Mouse (Mus musculus) brown adipose tissue, adult 24 weeks (tissue): ENCODE data around the gene Batf3. TPM values are rescaled to one million over a fixed set of nuclear protein-coding genes. Genes with fewer than 3 reads are reported as not detected.
"Not testable (repeated sequence)": the region's sequence is repeated elsewhere in the genome, so short reads cannot be mapped to it uniquely, and the experiment has no call there.

ENCODE experiments used
- H3K27ac ChIP-seq: fragments of 200-500 bp; replicated peaks from 2 replicates; pipeline ENCODE4 v1.5.1; 2012; ENCODE audit warnings: low read depth, mild to moderate bottlenecking, low read length
- H3K4me1 ChIP-seq: fragments of 200-500 bp; 2 replicates; pipeline ENCODE4 v1.6.1; 2012; ENCODE audit warnings: low read length, mixed read lengths; ENCODE audit not compliant: control insufficient read depth, insufficient read depth, insufficient read length
- H3K4me3 ChIP-seq: fragments of 200-500 bp; 2 replicates; pipeline ENCODE4 v1.5.1; 2012; ENCODE audit warnings: low read depth, mild to moderate bottlenecking, low read length, moderate library complexity; ENCODE audit not compliant: insufficient read depth
- polyA plus RNA-seq: library from polyadenylated mRNA; stranded (reverse); fragments of >200 nt; gene quantifications from 2 replicates; pipeline ENCODE4 v1.2.4, GENCODE M21; 2012; ENCODE audit not compliant: missing spikeins, insufficient read depth, insufficient read length

Gene Batf3
- polyA plus RNA-seq, 1 experiment, result 1.3 TPM

DNA sequence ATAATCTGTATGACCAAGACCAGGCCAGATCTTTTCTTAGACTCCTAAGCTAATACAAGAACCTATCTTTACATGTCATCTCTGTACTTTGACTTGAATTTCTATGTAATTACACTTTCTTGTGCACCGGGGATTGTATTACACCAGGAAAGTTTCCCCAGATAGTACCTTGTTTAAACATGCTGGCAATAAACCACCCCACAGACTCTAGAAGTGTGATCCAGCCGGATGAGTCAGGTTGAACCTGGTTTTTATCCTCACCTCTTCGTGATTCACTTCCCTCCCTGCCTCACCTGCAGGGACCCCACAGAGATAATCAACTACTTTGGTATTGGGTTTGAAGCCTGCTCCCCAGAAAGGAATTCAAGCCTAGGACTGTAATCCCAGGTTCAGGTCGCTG lies 37.8 kb downstream of the Batf3 start:
- Histone ChIP-seq H3K4me1 (no peaks in the 10 kb centered on the region), H3K4me3 (no peak overlapping the region), H3K27ac (no peak overlapping the region)

DNA sequence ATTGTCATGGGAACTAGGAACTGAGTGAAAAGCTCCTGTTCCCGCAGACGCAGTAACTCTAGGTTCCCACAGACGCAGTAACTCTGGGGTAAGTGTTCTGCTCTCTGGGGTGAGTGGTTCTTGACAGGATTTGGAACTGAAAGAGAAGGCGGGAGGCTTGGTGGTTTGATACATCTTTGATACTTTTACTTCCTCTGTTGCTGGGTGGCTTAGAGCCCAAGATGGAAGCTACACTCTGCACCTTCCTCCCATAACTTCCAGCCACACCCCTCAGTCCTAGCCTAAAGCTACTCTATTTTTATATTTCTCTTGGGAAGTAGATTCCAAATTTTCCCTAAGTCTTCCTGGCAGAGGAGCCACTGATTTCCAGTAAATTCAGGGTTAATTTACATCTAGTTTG lies 40.8 kb downstream of the Batf3 start:
- no peaks in the 10 kb centered on the region for H3K4me1 ChIP-seq
- H3K27ac ChIP-seq, result no peak overlapping the region
- no peak overlapping the region for H3K4me3 ChIP-seq

DNA sequence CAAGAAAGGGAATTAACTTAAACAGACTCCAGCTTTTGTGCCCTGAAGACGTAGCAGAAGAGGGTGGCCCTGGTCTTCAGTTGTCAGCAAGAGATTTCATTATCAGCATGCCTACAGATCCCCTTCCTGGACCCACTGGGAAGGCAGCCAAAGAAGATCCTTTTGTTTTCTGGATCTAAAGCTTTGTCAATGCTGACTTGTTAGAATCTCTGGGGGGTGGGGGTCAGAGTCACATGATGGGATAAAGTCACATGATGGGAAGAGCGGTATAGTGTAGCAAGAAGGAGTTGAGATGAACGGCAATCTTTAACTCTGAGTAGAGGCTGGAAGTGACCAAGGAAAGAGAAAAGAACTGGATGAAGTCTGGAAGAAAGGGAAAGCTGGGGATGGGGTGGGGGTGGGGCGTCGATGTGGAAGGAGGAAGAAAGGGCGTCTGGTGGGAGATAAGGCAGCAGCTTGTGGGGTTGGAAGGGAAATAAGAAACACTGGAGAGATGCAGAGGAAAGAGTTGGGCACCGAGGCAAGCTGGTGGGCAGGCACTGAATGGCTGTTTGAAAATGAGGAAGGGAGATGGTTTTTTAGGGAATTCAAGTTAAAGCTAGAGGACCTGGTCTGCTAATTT lies 41.3 kb downstream of the Batf3 start:
- H3K4me1 ChIP-seq, result no peaks in the 10 kb centered on the region
- no peak overlapping the region for H3K27ac ChIP-seq
- no peak overlapping the region for H3K4me3 ChIP-seq

- Histone ChIP-seq H3K27ac (no peak overlapping the region), H3K4me3 (no peak overlapping the region), H3K4me1 (no peaks in the 10 kb centered on the region)
Measured at GRCm38 (mm10) chr1:191140983-191141382, 43.3 kb downstream of the Batf3 start.

- not testable (repeated sequence) for H3K4me1 ChIP-seq, H3K4me3 ChIP-seq, H3K27ac ChIP-seq
Measured at GRCm38 (mm10) chr1:191149489-191149888, 51.8 kb downstream of the Batf3 start.

DNA sequence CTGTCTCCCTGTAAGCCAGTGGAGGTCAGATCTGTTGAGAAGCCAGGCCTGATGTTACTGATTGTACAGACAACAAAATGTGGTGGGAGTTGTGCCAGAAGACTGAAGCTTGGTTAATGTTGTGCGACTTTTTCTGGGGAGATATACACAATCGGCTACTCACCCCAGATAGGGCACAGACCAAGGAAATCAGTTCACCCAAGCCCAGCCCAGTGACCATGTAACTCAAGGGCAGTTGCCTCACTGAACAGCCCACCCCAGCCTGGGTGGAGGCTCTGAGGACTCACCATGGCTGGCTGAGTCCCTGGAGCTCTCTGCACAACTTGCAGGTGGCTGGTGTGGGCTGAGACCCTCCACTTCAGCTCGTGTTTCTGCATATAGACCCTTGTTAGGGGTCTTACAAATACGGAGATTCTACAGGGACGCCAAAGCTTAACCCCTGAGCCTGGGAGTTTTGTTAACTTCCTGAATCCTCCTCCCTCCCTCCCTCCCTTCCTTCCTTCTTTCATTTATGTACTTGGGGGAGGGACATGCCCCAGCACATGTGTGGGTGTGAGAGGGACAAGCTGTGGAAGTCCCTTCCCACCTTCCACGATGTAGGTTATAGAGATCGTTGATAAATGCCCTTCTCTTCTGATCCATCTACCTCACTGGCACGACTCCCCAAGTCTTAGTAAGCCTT lies 53.4 kb downstream of the Batf3 start:
- Histone ChIP-seq H3K4me3 (no peak overlapping the region), H3K4me1 (no peaks in the 10 kb centered on the region), H3K27ac (no peak overlapping the region)

- H3K4me1 ChIP-seq, result no peaks in the 10 kb centered on the region
- no peak overlapping the region for H3K27ac ChIP-seq
- H3K4me3 ChIP-seq, result no peak overlapping the region
Measured at GRCm38 (mm10) chr1:191153052-191153451, 55.4 kb downstream of the Batf3 start.

GRCm38 (mm10) chr1:191154314-191154713 lies 56.7 kb downstream of the Batf3 start:
- H3K4me3 ChIP-seq, result no peak overlapping the region
- no peaks in the 10 kb centered on the region for H3K4me1 ChIP-seq
- no peak overlapping the region for H3K27ac ChIP-seq

Other genes starting within 250 kb of the Batf3 start
- gene Rps6kc1, start 186.1 kb upstream of the Batf3 start, polyA plus RNA-seq, result 3.4 and 5.6 TPM in 2 replicates
- gene Angel2, start 172.7 kb upstream of the Batf3 start, polyA plus RNA-seq, result 25.8 and 28.7 TPM in 2 replicates
- gene Vash2, start 118.6 kb upstream of the Batf3 start, polyA plus RNA-seq, result not detected in 2 replicates
- gene Flvcr1, start 71.7 kb upstream of the Batf3 start, polyA plus RNA-seq, result 4.1 and 4.6 TPM in 2 replicates
- gene Spata45, start 61.2 kb upstream of the Batf3 start, polyA plus RNA-seq, result not detected in 2 replicates
- 18.4 and 34.6 TPM in 2 replicates for gene Tatdn3, start 34.9 kb upstream of the Batf3 start, polyA plus RNA-seq
- gene Nsl1, start 34.8 kb upstream of the Batf3 start, polyA plus RNA-seq, result 0.28 and 0.79 TPM in 2 replicates
- not detected in 2 replicates for gene Fam71a, start 67.0 kb downstream of the Batf3 start, polyA plus RNA-seq
- gene Atf3, start 120.2 kb downstream of the Batf3 start, polyA plus RNA-seq, result 8.8 and 22.2 TPM in 2 replicates
- gene Nenf, start 220.3 kb downstream of the Batf3 start, polyA plus RNA-seq, result 88.0 and 96.2 TPM in 2 replicates
- 1.8 and 2.3 TPM in 2 replicates for gene Tmem206, start 228.1 kb downstream of the Batf3 start, polyA plus RNA-seq